Mouse (Mus musculus): ENCODE data around the gene Olfr648.

The Olfr648 gene

DNA sequence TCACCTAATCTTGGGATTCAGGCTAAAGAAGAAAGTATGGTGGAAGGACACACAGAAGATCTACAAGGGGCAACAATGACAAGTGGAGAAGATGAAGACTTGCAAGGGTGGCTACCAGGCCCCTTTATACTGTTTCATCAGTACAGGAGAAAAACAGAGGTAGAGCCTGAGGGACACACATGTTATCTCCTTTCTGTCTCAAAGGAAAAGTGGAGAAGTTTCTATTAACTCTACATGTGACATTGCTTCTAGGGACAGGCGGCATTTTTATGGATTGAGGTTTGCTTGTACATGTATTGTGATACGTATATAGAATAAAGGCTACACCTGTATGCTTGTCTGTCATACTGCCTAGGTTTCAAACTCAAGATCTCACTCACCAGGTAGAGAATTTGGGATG, at the start of gene Olfr648:
Olfr648 (minus strand) TSS at position 101 of the 400 bp plus-strand sequence.
- no peak for DNase-seq (ENCODE audit: low spot score in 2 of 2)

DNA sequence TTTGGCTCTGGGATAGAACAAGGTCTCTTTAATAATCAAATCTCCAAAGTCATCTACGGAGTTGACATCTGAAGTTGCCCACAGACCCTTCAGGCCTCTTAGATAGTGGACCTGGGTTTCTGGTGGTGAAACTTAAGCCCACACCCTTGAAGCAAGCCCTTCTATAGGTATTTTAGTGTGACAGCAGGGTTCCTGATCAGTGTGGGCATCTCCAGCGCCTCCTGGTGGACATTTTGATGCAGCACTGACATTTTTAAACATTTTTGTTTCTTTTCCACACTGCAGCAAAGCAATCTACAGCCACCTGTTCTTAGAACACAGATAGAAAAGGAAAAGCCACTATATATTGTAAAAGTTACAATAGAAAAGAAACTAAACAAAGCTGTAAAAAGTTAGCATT, 48.0 kb upstream of the Olfr648 start:
- peak in 1 of 2 experiments; percentile 62 for DNase-seq (ENCODE audit: low spot score in 2 of 2)

DNA sequence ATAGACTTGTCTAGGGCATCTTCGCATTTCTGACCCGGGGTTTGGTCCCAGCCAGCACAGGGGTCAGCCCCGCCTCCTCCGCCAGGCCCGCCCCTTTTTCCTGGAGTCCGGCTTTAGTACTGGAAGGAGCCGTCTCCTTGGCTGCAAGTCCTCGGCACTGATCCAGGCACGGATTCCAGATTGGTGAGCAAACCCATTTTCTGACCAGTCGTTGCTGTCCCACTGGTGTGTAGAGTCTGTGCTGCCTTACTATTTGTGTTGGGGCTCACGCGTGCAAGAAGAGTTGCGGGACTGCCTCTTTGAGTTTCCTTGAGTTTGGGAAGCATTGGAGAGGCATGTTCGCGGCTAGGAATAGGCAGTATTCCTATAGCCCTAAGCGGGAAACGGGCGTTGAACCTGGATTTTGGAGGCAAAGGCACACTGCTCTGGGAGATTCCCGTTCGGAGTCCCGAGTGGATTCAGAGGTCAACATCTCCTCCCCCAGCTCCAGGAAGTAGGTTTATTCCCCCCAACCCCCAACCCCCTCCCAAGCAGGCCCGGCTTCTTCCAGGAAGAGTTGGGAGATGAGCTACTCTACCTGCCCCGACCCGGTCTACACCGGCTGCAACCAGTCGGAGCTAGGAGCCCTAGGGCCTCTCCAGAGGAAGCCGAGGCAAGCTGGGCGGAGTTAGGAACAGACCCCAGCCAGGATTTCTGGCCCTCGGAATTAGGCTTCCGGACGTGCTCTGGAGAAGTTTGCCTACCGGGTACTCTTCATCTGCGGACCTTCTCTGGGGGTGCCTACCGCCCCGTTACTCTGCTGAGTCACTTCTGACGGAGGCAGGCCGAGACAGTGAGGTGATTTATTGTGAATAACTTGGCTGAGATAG, 35.7 kb upstream of the Olfr648 start, which contains the start of gene Trim6:
Trim6 (plus strand) TSS at position 93 of the 869 bp plus-strand sequence.
- DNase-seq (ENCODE audit: low spot score in 2 of 2): peak in 1 of 2 experiments; percentile 31

DNA sequence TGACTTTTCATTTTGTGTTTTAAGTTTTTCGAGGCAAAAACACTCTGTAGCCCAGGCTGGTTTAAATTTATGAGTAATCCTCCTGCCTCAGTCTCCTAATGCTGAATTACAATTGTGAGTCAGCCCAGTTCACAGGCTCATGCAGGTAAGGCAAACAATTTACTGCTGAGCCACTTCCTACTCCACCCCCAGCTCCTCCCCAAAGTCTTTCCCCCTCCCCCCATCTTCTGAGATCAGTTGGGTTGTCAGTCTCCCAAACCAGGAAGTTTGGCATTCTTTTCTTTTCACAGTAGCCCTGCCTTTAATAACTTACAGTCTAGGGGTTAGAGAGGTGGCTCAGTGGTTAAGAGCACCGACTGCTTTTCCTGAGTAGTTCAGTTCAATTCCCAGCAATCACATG, 34.7 kb upstream of the Olfr648 start:
- DNase-seq (ENCODE audit: low spot score in 2 of 2): no peak

DNA sequence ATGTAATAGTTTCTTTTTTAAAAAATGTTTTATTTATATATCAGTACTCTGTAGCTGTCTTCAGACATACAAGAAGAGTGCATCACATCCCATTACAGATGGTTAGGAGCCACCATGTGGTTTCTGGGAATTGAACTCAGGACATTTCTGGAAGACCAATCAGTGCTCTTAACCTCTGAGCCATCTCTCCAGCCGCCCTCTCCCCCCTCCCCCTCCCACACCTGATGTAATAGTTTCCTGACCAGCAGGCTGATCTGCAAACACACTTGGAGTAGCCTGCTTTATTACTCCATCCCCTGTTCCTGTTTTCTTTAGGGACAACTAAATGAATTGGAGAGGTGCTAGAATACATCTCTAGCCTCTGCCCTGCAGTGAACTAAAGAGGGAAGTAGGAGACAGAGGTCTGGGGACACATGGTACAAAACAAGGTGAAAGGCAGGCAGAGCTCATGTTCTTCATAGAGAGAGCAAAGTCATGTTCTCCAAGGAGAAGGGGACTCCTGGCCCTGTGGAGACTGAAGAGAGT, 32.9 kb upstream of the Olfr648 start:
- no peak for DNase-seq (ENCODE audit: low spot score in 2 of 2)

DNA sequence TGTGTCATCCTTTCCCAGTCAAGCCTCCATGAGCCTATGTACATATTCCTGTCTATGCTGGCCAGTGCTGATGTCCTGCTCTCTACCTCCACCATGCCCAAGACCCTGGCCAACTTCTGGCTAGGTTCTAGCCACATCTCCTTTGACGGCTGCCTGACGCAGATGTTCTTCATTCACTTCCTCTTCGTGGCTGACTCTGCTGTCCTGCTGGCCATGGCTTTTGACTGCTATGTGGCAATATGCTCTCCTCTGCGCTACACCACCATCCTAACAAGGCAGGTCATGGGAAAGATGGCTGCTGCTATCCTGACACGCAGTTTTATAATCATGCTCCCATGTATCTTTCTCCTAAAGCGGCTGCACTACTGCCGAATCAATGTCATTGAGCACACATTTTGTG, 23.0 kb upstream of the Olfr648 start:
- DNase-seq (ENCODE audit: low spot score in 2 of 2): no peak

DNA sequence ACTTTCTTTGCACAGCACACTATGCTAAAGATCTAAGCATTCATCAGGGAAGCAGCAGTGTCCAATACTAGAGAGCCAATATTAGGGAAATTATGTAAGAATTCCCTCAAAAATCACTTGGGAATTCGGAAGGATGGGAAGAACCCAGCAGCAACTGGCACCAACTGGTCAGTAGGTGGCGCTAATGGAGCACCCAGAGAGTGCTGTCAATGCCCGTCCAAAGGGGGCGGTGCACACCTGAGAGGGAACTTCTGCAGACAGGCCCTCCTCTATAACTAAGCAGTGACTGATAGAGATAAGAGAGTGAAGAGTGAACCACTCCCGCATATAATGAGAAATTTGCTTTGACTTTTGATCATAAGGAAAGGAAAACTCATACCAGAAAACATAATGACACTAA, 16.6 kb upstream of the Olfr648 start:
- peak; percentile 29 to 73 for DNase-seq (ENCODE audit: low spot score in 2 of 2)

DNA sequence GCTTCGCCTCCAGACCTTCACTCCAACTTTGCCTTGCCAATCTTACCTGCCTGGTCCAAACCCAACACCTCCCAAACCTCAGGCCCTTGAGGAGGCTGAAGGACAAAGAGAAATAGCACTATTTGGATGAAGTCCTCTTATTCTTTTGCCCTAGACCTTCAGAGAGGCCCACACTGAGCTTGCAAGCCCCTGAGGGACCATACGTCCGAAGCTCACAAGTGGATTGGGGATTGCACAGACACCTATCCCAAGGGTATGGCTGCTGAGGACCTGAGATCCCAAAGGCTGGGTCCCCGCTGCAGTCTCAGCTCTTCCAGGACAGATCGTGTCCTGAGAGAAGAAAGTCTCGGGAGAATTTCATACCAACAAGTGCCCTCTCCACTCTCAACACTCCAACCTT, 12.7 kb upstream of the Olfr648 start, which contains the start of gene Olfr649:
Olfr649 (minus strand) TSS at position 101 of the 400 bp plus-strand sequence.
- DNase-seq (ENCODE audit: low spot score in 2 of 2): no peak

DNA sequence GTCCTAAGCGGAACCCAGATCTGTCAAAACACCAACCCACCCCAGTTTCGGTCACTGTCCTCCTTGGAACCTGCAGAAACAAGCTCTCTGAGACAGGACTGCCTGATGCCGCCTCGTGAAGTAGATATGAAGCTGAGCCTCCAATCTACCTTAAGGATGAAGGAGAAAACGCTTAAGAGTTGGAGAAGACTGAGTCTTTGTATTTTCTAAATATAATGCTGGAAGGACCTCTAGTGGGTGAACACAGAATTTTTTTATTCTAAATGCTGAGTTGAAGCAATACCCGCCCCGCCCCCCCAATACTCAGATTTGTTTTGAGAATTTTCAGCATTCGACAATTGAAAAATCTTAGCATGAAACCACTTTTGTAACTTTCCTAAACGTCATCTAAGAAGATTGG, 8.1 kb upstream of the Olfr648 start:
- DNase-seq (ENCODE audit: low spot score in 2 of 2): no peak

DNA sequence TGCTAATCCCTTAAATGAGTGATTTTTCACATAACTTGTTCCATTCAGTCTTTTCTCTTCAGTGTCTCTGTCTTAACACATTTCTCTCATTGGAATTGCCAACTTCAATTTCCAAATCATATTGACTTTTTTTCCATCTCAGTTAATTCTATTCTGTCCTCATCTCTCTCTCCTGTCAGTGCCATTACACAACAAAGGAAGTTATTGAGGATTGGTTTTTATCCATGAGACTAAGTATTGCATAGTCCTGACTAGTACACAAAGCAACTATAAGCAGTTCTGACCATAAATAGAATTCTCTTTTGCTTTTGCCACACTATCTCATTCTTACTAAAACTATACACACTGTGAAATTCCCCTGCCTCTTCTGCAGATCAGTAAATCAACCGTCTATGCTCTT, 4.1 kb downstream of the Olfr648 start:
- no peak for DNase-seq (ENCODE audit: low spot score in 2 of 2)

DNA sequence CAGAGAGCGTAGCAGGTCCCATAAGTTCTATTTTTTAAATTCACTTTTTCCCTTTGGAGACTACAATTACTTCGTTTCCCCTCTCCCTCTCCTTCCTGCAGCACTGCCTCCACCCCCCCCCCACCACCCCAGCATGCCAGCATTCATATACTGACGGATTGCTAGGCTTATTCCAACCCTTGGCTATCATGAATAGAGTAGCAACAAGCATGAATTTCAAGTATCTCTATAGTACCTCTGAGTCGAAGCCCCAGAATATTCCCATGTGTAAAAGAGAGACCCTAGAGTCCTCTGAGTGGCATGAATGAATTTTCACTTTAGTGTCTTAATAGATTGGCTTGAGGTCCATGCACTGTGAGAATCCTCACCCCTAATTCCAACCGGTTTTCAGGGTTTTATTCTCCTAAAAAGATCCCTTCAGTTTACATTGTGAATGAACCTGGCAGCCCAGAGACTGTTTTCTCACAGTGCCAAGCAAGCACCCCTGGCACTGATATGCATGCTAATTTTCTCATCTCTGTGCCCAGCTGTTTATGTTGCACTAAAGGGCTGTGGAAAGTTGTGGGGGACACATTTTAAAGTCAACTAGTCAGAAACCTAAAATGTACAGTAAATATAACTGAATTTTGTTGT, 4.7 kb downstream of the Olfr648 start:
- DNase-seq (ENCODE audit: low spot score in 2 of 2): no peak

DNA sequence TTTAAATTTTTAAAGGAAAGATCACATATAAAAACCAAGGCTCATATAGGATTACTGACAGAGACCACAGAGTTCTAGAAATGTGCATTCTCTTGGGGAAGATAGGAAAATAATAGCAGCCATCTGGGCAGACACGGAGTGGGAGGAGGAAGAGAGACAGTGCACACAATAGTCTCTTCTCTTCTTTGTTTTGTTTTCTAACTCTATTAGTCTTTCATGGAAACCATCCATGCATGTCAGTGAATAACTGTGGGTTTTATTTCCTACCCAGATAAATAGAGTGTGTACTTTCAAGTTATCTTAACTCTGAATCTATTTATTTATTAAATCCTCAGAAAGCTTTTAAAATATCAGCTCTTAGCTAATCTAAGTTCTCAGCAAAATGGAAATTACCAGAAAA, 8.1 kb downstream of the Olfr648 start:
- DNase-seq (ENCODE audit: low spot score in 2 of 2): no peak

DNA sequence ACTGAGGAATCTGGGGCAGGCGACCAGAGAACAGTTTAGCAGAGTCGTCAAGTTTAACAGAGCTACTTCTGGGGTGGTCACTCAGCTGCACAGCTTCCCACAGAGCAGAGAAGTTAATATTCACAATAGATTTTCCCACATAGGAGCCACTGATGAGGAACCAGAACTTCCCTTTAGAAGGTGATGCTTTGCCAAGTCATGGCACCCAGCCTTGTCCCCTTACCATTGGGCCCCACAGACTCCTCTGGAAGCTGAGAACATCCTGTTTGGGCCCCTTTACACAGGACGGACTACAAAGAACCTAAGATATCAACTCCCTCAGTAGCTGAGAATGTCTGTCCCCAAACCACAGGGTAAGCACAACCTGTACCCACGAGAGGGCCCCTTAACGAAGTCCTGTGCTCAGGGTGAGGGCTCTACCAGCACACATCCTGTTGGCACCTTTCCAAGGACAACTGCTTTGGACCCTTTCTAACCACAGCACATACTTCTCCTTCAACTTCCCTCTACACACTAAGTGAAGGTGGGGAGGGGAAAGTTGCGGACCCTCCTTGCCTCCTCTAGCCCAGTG, 13.5 kb downstream of the Olfr648 start:
- DNase-seq (ENCODE audit: low spot score in 2 of 2): no peak

DNA sequence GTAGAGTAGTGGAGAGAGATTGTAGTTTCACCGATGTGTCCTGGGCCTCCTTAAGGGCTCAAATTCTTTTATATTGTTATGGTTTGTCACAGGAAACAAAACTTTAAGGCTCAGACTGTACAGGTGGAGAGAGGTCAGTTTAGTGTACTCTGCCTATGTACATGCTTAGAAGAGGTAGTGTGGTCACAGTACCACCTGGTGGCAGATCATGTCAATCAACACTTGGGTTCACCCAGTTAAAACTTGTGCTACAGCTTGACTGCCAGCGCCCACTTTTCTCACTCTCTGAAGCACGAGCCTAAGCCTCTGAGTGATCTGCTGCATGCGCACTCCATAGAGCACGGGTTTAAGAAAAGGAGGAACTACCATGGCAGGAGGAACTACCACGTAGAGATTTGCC, 16.1 kb downstream of the Olfr648 start:
- no peak for DNase-seq (ENCODE audit: low spot score in 2 of 2)

DNA sequence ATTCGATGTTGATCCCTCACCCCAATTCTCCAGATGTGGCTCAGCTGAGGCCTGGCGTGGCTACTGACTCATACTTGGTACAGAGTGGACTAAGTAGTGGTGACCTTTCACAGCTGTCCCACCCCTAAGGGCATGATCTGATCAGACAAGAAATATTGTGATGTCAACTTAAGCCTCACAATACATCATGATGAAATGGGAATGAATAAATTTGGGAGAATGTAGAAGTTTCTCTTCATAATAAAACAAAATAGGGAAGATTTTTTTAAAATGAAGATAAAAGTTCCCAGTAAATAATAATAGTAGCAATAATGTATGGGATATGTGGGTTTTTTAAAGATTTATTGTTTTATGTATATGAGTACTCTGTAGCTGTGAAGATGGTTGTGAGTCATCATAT, 32.7 kb downstream of the Olfr648 start, which contains the start of gene Ubqlnl:
Ubqlnl (minus strand) TSS at position 101 of the 400 bp plus-strand sequence.
- DNase-seq (ENCODE audit: low spot score in 2 of 2): no peak

DNA sequence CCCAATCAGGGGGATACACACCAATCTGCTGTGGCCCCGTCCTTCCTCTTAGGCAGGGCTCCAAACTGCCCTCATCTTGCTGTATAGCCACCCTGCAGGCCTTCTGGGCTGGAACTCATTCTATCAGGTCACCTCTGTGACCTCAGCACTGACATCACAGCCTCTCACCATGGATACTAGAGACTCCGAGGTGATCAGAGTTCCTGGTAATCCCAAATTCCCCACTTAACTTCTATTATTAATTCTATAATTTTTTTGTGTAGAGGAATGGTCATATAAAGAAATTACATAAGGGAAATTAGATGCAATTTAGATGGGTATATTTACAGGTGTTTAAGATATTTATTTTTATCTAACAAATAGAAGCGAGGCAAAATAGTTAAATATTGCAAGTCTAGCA, 40.0 kb downstream of the Olfr648 start, which contains the start of gene Ubqln3:
Ubqln3 (minus strand) TSS at position 101 of the 400 bp plus-strand sequence.
- DNase-seq (ENCODE audit: low spot score in 2 of 2): no peak

DNA sequence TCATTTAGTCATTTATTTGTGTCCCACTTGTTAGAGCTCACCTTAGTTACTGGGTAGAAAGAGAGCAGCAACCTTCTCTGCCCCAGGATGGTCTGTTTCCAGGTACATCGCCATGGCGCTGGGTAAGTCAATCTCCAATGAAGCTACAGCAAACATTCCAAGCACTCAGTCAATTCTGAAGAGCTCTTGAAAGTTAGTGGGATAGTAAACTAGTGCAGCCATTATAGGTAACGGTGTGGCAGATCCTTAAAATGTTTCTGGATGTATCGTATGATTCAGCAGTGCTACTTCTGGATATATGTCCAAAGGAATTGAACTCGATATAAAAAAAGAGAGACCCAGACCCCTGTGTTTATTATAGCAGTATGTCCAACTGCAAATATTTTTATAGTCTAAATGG, 45.9 kb downstream of the Olfr648 start, which contains the start of gene Olfr643:
Olfr643 (minus strand) TSS at position 101 of the 400 bp plus-strand sequence.
- no peak for DNase-seq (ENCODE audit: low spot score in 2 of 2)

DNA sequence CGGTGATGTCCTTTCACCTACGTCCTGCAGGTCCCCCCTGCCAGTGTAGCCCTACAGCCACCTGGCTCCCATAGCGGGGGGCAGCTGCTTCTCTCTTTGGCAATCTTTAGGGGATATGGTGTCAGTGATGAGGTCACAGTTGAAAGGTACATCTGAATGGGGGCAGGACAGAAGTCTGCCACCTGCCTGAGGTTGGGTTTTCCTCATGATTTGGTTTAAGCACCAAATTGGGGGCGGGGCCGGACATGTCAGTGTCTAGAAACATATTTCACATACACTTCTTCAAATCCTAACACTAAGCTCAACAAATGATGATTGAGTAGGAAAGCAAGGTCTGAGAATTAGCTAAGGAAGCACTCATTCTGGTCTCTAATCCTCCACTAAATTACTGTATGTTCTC, 53.5 kb downstream of the Olfr648 start, which contains the start of gene Ubqln5:
Ubqln5 (minus strand) TSS at position 101 of the 400 bp plus-strand sequence.
- no peak for DNase-seq (ENCODE audit: low spot score in 2 of 2)
